Mouse (Mus musculus) right cerebral cortex, adult 2 months (tissue): Measurements from ENCODE around the gene Apod.
A peak's percentile ranks its signal among the peaks of the same experiment; 100 is the strongest.

ENCODE experiments used
- DNase-seq, 2 experiments: peaks; one replicate each; pipeline ENCODE4 v3.0.0; 2021 to 2022; ENCODE audit warnings: low spot score in 2 of 2

The Apod gene

DNA sequence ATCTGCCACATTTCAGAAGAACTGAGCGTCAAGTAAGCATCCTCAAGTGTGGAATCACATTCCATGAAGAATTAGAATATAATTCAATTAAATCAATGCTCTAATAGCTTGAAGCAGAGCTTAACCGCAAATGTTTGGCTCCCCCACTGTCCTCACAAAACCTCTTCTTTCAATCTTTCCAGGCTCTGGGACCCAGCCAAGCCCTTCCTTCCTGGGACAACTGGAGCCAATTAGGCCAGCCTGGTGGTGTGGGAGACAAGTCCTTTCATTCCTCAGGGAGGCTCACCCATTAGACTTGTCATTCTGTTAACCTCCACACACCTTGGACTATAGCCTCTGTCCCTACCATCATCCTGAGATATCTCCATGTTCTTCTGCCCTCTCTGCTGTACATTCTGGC, 32.6 kb downstream of the Apod start:
- DNase-seq: no peak

DNA sequence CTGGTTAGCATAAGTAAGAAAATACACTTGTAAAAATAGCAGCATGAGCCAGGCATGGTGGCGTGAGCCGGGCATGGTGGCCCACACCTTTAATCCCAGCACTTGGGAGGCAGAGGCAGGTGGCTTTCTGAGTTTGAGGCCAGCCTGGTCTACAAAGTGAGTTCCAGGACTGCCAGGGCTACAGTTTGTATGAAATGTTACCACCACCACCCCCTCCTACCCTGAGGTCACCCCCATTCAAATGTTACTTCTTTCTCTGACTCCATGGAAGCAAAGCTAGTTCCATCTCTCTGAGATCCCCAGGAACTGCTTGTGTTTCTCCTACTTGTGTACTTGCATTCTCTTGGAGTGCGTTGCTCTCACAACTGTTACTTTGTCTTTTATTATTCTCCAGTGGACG, 34.4 kb downstream of the Apod start:
- no peak for DNase-seq

DNA sequence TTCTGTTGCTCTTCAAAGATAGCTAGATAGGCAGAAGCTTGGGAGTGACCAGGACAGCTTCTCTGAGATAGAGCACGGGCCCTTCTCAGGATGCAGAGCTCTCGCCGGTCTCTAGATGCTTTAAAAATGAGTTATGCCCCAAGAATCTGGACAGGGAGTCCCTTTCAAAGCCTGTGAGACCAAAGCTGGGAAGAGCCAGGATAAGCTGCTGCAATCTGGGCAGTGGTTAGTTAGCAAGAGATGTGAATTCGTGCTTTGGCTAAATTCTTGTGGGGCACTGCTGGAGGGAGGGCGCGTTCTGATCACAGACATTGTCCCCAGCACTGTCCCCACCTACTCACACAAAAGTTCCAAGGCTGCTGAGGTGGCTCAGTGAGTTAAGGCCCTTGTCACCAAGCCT, 36.0 kb downstream of the Apod start:
- no peak for DNase-seq

DNA sequence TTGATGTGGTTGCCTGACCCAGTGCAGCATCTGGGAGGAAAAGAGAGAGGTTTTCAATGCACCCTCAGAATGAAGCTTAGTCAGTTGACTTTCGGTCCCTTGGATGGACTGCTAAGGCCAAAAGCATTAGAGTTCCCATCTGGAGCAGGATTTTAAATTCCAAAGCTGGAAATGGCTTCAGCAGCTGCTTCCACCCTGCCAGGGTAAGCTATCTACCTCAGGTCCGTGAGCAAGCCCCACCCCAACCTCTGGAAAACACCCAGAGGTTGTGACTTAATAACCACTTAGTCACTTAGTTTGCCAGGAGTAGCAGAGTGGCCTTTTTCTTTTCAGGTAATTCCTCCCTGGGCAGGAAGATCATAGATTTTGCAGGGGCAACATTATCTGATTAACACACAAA, 36.5 kb downstream of the Apod start:
- no peak for DNase-seq

DNA sequence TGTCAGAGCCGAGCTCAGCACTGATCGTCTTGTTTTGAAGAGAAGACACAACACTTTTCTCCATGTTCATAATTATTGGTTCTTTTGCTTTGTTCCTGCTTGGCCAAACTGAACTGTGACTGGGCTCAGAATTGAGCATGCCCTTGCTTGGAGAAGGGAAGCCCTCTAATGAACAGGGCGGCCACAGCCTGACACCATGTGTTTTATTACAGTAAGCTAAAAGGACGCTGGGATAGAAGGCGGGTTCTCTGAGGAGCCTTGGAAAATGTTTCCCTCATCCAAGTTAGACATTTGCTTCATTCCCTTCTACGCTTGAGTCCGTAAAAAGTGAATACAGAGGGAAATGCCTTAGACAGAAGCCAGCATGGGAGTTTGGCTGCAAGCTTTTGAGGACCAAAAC, 37.6 kb downstream of the Apod start:
- DNase-seq: no peak

DNA sequence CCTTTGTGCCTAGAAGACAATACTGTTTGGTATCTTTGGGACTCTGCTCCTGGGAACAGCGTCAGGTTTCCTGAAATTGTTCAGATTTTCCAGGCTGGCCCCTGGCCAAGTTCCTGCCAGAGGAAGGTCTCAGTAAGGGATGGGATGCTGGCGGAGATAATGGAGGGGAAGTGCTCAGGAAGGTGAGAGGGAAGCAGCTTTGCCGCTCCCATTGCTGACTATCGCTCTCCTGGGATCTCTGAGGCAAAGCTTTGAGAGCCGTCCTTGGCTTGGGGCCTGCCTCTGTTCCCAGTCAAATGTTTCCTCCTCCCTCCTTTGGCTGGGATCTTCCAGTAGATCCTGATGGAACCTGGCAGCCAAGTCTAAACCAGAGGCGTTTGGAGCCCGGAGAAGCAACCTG, 38.1 kb downstream of the Apod start:
- no peak for DNase-seq

- DNase-seq: peak; percentile 82 to 86
Observed at GRCm38 (mm10) chr16:31274674-31275460, 39.7 kb downstream of the Apod start, which contains the start of gene Ppp1r2. Gene Ppp1r2, minus strand, starts transcription at chr16:31275277.

DNA sequence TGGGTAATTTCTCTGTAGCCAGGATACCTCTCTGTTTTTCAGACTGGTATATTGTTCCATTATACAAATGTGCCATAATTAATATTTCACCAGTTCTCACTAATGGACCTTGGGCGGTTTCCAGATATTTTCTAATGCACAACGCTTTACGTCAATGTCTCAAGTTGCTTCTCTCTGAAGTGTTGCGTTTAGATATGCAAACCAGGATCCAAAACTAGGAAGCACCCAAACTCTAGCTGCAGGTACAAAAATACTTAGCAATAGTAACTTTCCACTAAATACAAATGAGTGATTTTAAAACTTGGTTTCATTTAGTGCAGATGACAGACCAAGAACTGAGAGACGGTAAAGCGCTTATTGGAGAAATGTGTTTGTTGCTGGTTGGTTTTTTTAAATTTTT, 40.5 kb downstream of the Apod start:
- no peak for DNase-seq

DNA sequence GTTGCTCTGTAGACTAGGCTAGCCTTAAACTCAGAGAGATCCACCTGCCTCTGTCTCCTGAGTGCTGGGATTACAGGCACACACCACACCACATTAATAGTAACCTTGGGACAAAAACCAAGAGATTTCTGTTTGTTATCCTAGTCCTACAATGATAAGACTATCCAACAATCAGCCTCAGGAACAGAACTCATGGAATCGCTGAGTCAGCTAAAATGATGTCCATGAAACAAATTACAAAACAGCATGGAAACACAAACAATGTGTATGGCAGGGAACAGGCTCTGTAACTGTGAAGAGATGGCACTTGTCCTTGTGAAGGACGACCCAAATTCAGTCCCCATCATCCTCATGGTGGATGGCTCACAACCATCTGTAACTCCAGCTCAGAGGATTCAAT, 47.9 kb downstream of the Apod start:
- DNase-seq: no peak

- DNase-seq: no peak
Observed at GRCm38 (mm10) chr16:31256151-31256550, 58.5 kb downstream of the Apod start.

DNA sequence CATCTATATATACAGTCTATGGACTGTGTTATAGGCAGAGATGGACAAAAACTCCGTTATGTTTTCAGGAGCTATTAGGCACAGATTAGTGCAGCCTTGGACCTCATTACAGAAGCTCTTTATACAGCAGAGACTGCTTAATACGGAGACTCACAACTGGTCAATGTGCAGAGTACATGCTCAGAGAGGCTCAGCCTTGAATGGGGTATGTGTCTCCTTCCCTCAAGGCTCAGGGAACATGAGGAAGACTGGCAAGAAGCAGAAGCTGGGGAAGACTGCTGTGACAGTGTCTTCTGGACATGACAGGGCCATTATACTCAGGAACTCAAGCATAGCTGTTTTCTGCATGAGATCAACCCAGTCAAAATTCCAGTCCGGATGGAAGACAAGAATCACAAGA, 58.9 kb downstream of the Apod start:
- no peak for DNase-seq

DNA sequence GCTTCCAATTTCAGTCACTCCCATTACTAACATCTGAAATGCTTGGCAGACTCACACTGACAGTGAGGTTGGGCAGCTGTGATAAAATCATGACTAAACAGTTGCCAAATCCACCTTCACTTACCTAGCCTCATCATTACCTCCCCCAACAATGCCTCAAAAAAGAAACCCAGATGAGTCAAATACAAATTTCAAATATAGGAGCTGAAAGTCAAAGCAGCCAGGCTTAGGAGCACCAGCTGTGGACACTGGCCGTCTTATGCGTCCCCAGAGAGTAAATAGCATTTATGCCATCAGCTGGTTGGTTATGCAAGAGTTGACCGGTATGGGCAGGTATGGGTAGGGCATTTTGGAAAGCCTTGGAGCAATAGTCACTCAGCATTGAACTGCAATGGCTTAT, 65.2 kb downstream of the Apod start:
- no peak for DNase-seq

- peak in 1 of 2 experiments; percentile 42 for DNase-seq
Observed at GRCm38 (mm10) chr16:31248717-31249116, 65.9 kb downstream of the Apod start.

- no peak for DNase-seq
Observed at GRCm38 (mm10) chr16:31247442-31247841, 67.2 kb downstream of the Apod start.
